Mouse (Mus musculus) embryonic facial prominence, embryonic 12.5 days (tissue): Measurements from ENCODE around the gene Olfr330. TPM values are rescaled to one million over a fixed set of nuclear protein-coding genes. Genes with fewer than 3 reads are reported as not detected.

ENCODE experiments used
- polyA plus RNA-seq: library from polyadenylated mRNA; unstranded; fragments of >200 nt; fragmentation: Nextera tagmentation; extraction: Ambion mirVana; gene quantifications from 2 replicates; pipeline ENCODE4 v1.2.1, GENCODE M21; 2016

Gene Olfr330
- polyA plus RNA-seq, 1 experiment from 2014 or later: not detected

Other genes with a start within 250 kb of the Olfr330 start
- gene Zfp692, start 227.8 kb downstream of the Olfr330 start, polyA plus RNA-seq: 27.4 and 29.7 TPM in 2 replicates
- 38.7 and 40.8 TPM in 2 replicates for gene Zfp672, start 204.5 kb downstream of the Olfr330 start, polyA plus RNA-seq
- gene Sh3bp5l, start 204.1 kb downstream of the Olfr330 start, polyA plus RNA-seq: 38.2 and 40.6 TPM in 2 replicates
- not detected in 2 replicates for gene Lypd8, start 155.8 kb downstream of the Olfr330 start, polyA plus RNA-seq
- gene 1810065E05Rik, start 113.7 kb downstream of the Olfr330 start, polyA plus RNA-seq: not detected in 2 replicates
- gene Gm12253, start 102.3 kb downstream of the Olfr330 start, polyA plus RNA-seq: not detected in 2 replicates
- gene Lypd9, start 81.9 kb downstream of the Olfr330 start, polyA plus RNA-seq: not detected in 2 replicates
- gene Olfr30, start 72.6 kb downstream of the Olfr330 start, polyA plus RNA-seq: not detected in 2 replicates
- not detected in 2 replicates for gene Olfr332, start 42.3 kb downstream of the Olfr330 start, polyA plus RNA-seq
- gene Olfr331, start 32.3 kb downstream of the Olfr330 start, polyA plus RNA-seq: not detected in 2 replicates
- gene Olfr329-ps, start 11.6 kb upstream of the Olfr330 start, polyA plus RNA-seq: not detected in 2 replicates
- 0.08 TPM in 1 of 2 replicates, not detected in the other for gene Olfr328, start 20.8 kb upstream of the Olfr330 start, polyA plus RNA-seq
- gene Olfr224, start 35.7 kb upstream of the Olfr330 start, polyA plus RNA-seq: not detected in 2 replicates
- not detected in 2 replicates for gene Olfr325, start 42.9 kb upstream of the Olfr330 start, polyA plus RNA-seq
- not detected in 2 replicates for gene Olfr324, start 60.3 kb upstream of the Olfr330 start, polyA plus RNA-seq
- not detected in 2 replicates for gene 2210407C18Rik, start 81.2 kb upstream of the Olfr330 start, polyA plus RNA-seq
- gene Olfr323, start 95.7 kb upstream of the Olfr330 start, polyA plus RNA-seq: not detected in 2 replicates
- gene Trim58, start 105.6 kb upstream of the Olfr330 start, polyA plus RNA-seq: 0.26 and 0.60 TPM in 2 replicates
- gene Olfr322, start 123.9 kb upstream of the Olfr330 start, polyA plus RNA-seq: not detected in 2 replicates
- not detected in 2 replicates for gene Olfr320, start 146.3 kb upstream of the Olfr330 start, polyA plus RNA-seq
- not detected in 2 replicates for gene Olfr319, start 164.3 kb upstream of the Olfr330 start, polyA plus RNA-seq
- not detected in 2 replicates for gene Olfr318, start 189.2 kb upstream of the Olfr330 start, polyA plus RNA-seq
- gene Olfr317, start 204.4 kb upstream of the Olfr330 start, polyA plus RNA-seq: not detected in 2 replicates
- gene Olfr316, start 217.9 kb upstream of the Olfr330 start, polyA plus RNA-seq: not detected in 2 replicates
- gene Olfr315, start 238.4 kb upstream of the Olfr330 start, polyA plus RNA-seq: not detected in 2 replicates
- not detected in 2 replicates for gene Olfr314, start 248.1 kb upstream of the Olfr330 start, polyA plus RNA-seq